Mouse (Mus musculus) mesoderm, embryonic 11.5 days (tissue): ENCODE measurements around the gene Nol10.

Source experiments
- DNase-seq: peaks from one replicate; pipeline ENCODE4 v3.0.0-alpha.2; 2012; ENCODE audit warnings: low read depth, low spot score

The Nol10 gene

DNA sequence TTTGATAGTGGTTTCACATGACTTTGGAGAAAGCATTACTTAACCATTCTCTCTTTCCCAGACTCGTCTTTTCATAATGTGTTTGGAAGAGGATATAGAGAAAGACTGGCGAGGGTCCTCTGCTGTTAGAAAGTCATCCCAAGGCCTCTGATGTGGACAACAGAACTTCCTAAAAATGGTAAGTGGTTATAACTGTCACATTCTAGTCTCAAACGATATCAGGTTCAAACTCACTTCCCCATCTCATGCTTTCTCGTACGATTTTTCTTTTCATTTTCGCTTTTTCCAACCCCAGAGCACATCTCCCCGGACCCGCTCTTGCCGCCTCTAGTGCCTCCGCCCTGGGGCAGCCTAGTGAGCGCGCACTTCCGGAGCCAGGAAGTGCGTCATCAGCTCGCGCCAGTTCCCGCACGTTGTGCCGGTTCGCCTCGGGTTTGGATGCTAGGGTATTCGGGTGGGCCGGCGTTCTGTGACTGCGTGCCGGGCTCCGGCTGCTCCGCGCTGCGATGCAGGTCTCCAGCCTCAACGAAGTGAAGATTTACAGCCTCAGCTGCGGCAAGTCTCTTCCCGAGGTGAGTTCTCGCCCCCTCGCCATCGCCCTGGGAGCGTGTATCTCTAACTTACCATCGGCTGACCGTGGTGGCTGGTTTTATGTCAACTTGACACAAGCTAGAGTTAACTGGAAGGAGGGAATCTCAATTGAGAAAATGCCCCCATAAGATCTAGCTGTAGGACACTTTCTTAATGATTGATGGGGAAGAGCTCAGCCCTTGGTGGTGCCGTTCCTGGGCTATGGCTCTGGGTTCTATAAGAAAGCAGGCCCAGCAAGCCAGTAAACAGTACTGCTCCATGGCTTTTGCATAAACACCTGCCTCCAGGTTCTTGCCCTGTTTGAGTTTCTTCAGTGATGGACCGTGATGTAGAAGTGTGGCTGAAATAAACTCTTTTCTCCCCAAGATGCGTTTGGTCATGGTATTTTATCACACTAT lies at the start of gene Nol10:
Gene Nol10, plus strand, starts transcription at position 411 of the 989 bp plus-strand sequence.
- DNase-seq: peak; percentile 96

DNA sequence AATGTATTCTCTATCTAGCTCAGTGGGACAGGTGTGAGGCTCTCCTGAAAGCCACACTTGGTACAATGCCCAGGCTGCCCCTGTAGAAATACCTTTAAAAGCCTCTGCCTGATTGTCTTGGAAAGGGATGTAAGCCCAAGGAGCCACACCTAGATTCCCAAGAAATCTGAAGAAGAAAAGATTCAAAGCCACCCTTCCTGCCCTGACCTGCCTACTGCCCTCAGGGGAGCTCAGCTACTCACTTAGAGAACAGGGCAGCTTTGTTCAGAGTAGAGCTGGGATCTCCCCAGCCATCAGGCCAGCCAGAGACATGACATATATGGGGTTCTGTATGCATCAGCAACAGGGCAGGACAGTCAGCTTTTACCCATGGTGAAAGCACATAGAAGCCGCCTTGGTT lies 48.4 kb upstream of the Nol10 start:
- no peak for DNase-seq

DNA sequence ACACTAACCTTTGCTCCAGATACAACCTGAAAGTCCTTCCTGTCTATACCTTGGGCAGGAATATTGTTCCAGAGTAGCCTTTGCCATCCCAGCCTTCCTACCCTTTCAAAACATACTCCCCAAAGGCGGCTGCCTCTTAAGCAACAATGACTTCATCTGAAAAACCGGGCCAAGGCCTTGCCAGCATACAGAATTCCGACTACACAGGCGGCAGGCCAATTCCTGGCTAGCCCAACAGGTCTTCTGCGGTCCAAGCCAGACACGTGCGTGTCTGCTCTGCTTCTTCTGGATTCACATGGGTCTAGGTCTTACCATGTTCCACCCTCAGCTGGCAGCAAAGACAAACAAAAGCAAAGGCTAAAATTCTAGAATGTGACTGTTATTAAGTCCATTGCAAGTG lies 42.8 kb upstream of the Nol10 start:
- no peak for DNase-seq

DNA sequence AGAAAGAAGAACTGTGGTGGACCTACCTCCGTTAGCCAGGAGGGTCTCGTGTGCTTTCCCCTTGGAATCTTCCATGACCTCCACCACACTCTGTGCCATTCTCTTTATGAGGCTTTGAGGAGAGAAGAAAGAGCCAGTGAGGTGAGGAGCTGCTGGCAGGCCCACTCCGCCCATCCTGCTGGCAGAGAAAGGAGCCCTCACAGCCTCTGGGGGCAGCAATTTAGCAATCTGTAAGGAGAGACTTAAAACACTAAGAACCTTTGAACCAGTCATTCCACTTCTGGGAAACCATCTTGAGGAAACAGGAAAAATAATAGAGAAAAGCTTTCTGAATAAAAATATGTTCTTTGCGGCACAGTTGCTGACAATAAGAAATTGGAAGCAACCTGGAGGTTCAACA lies 40.0 kb upstream of the Nol10 start:
- DNase-seq: no peak

DNA sequence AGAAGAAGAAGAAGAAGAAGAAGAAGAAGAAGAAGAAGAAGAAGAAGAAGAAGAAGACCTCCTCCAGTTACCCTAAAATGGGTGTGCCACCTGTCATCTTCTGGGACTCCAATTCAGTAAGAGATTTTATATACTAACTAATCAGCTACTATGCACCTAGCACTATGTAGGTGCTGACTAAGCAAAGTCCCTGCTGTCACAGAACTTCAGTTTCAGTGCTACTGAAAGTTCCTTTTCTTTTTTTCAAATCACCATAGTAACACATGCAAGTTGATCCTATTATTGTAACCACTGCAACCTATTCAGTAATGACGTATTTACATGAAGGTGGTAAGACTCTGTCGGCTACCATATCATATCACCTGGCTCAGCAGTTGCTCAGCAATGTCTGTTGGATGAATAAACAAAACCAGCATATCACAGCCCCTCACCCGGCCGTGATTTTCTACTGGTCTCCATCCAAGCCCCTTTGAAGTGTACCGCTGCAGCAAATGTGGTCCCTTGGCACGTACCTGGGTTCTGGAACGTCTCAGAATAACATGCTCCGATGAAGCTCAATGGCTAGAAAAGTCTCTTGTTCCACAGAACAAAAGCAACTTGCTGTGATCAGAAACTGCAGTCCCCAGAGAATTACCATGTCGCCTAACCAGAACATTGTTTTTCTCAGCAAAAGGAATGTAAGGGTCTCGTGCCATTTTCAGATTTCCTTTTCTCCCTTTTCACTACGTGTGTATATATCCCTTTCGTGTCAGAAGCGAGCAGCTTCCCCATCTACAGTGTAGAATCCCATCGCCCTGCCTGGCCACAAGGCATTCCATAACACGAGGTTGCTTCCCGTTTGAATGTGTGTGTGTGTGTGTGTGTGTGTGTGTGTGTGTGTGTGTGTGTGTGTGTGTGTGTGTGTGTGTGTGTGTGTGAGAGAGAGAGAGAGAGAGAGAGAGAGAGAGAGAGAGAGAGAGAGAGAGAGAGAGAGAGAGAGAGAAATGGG lies 37.1 kb upstream of the Nol10 start:
- no peak for DNase-seq

DNA sequence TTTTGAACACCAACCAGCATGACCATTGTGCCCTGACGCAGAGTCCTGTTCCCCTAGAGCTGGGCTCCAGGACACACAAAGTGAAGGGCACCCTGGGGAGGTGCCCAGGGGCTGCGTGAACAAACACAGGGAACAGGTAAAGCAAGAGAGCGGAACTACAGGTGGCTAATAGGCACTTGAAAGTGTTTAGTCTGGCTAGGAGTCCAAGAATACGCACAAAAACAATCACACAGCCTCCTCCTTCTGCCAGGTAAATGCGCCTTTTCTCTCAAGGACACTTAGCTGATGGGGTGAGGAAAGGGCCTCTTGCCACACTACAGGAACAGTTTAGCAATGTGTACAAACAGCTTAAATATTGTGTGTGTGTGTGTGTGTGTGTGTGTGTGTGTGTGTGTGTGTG lies 32.2 kb upstream of the Nol10 start:
- no peak for DNase-seq

DNA sequence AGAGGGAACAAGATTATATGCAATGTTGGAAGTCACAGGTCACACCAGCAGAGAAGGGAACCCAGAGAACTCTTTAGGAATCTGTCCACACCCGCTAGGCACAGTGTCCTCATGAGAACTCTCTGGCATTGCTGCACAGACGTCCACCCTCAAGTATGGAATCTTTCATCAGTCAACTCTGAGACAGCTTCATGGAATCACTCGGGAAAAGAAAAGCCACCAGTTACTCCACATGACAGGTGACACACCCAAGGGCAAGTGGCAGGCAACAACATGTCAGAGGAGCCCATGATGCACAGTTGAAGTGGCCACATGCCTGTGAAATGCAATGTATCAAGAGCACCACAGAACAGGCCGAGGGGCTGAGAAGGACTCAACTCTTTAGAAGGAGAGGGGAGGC lies 30.3 kb upstream of the Nol10 start:
- no peak for DNase-seq

DNA sequence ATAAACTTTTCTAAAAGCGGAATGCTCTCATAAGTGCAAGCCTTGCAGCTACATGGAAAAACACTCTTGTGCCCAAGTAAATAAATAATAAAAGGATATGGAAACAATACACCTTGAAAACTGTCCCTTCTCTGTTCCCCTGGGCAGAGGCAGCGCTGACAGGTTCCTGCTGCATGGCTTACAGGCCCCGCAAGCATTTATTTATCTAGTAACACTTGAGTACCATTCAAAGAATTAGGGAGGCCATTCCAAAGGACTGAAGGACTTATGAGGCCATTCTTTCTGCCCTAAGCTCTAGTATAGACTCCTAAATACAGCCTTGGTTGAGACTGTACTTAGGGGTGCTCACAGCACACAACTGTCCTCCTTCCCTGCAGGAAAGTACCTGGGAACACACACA lies 29.8 kb upstream of the Nol10 start:
- no peak for DNase-seq

DNA sequence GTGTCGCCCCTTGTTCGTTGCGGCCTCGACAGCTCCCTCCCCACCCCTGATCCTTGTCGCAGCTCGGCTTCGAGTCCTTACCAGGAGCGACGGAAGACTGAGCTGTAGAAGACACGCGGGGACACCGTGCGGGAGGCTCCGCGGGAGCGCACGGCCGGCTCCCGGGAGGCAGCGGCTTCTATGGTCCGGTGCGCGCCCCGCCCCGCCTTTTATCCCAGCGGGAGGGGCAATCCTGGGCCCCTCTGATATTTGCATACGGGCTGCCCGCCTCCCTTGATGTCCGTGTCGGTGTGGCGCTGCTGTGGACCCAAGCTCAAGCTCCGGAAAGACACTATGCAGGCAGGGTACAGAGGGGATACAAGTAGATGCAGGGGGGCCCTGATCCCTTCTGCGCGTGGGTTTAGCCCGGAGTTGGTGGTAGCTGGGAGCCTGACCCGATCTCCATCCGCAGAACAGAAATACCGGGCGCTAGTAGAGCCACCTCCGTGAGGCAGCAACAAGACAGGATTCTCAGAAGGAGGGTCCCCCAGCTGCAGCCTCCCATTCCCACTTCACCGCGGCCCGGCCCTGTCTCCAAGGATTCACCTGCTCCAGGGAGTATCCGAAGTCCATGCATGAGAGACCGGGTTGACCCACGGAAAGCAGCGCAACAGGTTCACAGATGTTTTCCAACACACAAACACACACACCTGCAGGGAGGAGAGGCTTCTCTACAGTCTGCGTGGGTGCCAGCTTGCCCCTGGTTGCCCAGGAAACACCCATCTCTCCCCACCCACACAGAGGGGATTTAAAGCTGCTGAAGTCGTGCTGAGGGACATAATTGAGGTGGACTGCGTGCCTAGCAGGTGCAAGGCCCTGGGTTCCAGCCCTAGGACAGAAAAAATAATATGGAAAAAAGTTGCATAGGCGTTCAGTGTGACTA lies 23.4 kb upstream of the Nol10 start:
- no peak for DNase-seq

DNA sequence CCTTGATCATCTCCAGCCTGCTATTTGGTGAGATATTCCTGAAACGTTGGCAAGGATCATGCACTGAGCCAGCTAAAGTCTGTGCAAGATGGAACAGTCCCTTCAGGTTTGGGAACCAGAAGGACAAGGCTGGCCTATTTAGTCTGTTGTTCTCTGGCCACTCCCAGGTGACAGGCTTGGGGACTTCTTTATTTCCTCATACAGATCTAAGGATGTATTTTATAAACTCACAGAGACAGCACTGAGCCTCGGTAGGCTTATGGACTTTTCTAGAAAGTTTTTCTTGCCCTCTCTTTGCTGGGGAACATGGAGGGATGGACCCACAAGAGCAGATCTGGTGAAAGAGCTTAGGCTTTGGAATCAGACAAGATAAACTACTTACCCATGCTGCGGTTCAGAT lies 19.0 kb upstream of the Nol10 start, which contains the start of gene Atp6v1c2:
Gene Atp6v1c2, minus strand, starts transcription at position 101 of the 400 bp plus-strand sequence.
- no peak for DNase-seq

DNA sequence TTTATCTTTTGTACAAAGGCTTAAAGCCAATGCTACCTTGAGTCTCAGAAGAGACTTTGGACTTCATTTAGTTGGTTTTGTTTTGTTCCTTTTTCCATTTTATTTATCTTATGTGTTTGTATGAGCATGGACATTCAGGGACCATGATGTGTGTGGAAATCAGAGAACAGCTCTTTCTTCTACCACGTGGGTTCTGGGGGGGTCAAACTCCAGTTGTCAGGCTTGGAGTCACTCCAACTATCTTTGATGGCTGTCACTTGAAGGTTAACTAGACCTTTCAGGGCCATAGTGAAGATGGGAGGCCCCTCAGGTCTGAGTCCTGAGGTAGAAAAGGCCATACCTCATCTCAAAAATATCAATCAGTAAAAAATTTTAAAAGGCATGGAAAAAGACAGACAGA lies 14.8 kb upstream of the Nol10 start:
- DNase-seq: no peak

DNA sequence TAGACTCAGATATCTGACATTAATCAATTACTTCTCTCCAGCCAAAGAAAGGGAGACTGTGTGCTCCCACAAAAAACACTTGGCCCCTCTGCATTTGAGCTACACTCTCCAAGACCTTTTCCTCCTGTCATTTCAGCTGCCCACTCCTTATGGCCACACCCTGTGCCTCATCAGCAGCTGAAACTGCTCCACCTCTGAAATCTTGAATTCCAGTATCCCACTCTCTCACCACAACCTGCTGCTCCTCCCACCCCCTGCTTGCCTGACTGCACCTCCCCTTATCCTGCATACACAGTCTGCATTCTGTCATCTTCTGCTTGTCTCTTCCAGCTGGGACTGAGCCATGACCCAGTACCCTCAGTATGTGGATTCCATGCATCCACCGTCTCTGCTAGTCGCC lies 9.9 kb upstream of the Nol10 start:
- no peak for DNase-seq

DNA sequence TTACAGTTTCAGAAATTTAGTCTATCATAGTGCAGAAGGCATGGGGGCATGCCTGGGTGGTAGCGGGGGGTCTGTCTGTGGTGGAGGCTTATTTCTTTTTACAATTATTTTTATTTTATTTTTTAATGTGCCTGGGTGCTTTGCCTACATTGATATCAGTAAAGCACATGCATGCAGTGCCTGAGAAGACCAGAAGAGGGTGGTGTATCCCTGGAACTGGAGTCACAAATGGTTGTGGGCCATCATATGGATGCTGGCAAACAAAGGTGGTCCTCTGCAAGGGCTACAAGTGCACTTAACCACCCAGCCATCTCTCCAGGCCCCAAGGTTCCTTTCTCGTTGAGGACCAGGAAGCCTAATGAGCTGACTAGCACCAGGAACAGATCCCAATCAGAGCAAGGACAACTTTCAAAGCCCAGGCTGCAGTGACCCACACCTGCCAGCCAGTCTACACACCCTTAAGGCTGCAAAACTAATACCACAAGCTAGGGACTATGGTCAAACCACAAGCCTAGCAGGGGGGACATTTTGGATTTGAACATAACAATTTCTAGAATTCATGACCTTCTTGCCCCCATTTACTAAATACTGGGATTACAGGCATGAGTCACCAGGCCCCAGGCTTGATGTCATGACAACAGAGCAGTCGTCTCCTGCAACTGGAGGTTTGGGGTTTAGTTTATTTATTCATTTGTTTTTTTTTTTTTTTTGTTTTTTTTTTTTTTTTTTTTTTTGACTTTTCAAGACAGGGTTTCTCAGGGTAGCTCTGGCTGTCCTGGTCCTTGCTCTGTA lies 8.9 kb upstream of the Nol10 start:
- no peak for DNase-seq

DNA sequence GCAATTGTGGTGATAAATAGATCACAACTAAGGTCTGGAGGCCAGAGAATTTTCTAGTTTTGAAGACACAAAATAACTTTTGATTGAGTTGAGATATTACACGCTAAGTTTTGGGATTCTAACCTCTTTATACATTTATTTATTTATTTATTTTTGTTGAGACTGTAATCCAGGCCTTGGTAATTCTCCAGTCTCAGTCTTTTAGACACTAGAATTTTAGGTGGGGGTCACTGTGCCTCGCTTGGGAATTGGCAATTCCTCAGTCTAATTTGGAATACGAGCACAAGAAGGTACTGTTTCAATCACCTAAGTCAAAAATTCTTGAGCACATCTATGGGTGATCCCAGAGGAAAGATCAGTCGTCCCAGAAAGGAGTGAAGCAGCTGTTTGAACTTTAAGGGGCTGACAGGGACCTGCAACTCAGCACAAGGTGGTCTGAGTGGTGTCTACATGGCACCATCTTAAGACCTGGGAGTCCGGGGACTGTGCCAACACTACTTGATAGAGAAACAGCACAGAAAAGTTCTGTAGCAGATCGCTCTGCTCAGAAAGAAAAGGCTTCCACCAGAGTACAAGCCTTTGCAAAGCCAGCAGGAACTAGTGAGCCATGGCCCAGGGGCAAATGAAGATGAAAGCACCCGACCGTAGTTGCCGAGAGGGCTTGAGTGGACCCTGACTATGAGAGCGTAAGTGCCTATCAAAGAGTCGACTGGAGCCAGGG lies 771 bp upstream of the Nol10 start:
- DNase-seq: no peak

DNA sequence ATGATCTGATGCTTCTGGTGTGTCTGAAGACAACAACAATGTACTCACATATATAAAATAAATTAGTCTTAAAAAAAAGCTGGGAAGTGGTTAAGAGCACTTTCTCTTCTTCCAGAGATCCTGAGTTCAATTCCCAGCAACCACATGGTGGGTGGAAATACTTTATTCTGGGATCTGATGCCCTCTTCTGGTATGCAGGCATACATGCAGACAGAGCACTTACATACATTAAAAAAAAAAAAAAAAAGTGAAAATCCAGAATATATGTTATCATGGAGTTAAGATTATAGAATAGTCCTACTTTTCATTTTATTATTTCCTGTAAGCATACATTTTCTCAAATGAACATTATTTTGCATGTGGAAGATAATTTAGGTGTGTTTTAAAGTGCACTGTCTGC lies 1.8 kb downstream of the Nol10 start:
- DNase-seq: no peak

DNA sequence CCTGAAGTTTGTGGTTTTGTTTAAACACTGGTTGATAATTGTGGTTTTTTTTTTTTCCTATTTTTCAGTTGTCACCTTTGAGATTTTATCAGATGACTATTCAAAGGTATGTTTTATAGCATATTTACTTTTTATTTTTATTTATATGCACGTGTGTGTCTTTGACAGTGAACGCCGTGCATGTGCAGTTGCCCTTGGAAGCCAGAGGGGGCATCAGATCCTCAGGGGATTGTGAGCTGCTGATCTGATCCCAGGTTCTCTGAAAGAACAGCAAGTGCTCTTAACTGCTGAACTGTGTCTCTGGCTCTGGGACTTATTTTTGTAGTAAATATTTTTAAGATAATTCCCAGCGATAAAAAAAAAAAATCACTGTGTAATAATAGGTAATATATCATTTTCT lies 8.6 kb downstream of the Nol10 start:
- DNase-seq: no peak

DNA sequence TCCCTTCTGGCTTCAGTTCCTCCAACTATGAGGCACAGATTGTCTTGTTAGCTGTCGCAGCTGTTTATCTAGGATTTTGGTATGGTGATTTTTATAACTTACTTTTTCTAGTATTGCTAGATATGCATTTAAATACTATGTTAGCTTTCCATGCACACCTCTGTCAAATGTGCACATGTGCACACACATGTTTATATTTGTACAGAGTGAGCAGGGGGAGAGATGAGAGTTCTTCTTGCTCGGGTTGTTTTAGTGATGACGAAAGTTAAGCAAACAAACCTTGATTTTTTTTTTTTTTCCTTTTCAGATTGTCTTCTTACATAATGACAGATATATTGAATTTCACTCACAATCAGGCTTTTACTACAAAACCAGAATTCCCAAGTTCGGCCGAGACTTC lies 9.5 kb downstream of the Nol10 start:
- DNase-seq: no peak

DNA sequence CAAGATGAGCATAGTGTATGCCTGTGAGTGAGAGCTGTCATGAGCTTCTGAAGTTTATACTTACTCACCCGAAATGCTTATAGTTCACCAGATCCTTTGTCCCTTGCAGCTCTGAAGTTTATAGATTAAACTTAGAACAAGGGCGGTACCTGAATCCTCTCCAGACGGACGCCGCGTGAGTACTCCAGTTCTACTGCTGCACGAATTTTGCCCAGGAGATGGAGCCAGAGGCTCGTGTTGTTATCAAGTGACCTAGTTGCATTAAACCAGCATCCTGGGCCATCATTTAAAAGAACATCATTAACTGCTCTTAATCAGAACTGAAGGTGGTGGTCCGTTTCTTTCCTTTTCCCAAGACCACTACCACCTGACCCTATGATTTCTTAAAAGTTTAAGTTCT lies 10.7 kb downstream of the Nol10 start:
- no peak for DNase-seq

DNA sequence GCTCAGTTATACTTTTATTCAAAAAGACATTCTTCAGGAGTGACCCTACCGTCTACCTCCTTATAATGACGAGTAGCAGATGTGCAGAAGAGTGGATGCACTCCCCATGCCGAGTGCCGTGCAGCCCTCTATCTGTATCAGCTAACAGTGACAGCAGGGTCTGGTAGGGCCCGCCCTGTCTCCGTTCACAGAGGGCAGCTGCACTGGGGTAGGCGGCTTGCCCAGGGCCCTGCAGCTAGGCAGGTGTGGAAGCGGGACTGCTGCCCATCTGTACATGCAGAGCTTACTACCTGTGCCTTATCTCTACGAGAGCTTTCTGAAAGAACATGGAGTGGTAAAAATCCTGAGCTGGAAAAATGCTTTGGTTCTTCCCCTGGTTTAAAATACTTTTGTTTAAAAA lies 11.8 kb downstream of the Nol10 start:
- DNase-seq: no peak

DNA sequence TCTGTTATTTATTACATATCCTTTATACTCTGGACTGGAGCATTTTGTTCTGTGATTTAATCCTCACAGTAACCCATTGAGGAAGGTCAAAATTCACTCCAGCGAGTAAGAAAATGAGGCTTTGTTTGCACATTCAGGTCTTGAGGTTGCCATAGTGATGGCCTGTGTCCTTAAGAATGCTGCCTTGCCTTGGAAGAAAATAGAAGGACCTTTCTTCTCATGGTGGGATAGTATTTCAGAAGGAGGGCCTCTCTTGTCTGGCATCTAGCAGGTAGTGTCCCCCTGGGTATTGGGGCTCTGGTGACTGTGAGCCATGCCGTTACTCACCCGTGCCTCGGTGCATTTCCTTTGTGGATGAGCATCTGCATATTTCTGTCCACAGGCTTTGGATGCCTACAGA lies 12.4 kb downstream of the Nol10 start:
- DNase-seq: peak; percentile 41
